Mouse (Mus musculus) common myeloid progenitor, adult 5-6 weeks (primary cell): ENCODE data around the gene Glp2r. TPM values are rescaled to one million over a fixed set of nuclear protein-coding genes. Genes with fewer than 3 reads are reported as not detected.

ENCODE experiments used
- ATAC-seq: replicated peaks from 2 replicates; pipeline ENCODE4 v1.8.0; 2016; ENCODE audit warnings: low read depth, mild to moderate bottlenecking, moderate TSS enrichment, inconsistent platforms; ENCODE audit not compliant: poor library complexity, severe bottlenecking
- total RNA-seq: library from RNA; stranded (forward); fragments of 200-1000, 187-1606 nt; gene quantifications from 2 replicates; pipeline ENCODE4 v1.2.3, GENCODE M21; 2017

Gene Glp2r
- total RNA-seq, 1 experiment from 2014 or later: not detected

- no peak for ATAC-seq
Observed at GRCm38 (mm10) chr11:67733726-67734125, 37.2 kb downstream of the Glp2r start.

- no peak for ATAC-seq
Observed at GRCm38 (mm10) chr11:67731056-67731455, 39.9 kb downstream of the Glp2r start.

GRCm38 (mm10) chr11:67728726-67729125 is 42.2 kb downstream of the Glp2r start:
- no peak for ATAC-seq

- no peak for ATAC-seq
Observed at GRCm38 (mm10) chr11:67727095-67727494, 43.9 kb downstream of the Glp2r start.

GRCm38 (mm10) chr11:67723231-67724013 is 47.5 kb downstream of the Glp2r start:
- ATAC-seq: no peak

GRCm38 (mm10) chr11:67722399-67723156 is 48.4 kb downstream of the Glp2r start:
- no peak for ATAC-seq

GRCm38 (mm10) chr11:67721485-67721884 is 49.5 kb downstream of the Glp2r start:
- no peak for ATAC-seq

GRCm38 (mm10) chr11:67715382-67715781 is 55.6 kb downstream of the Glp2r start:
- ATAC-seq: no peak

GRCm38 (mm10) chr11:67712976-67713375 is 58.0 kb downstream of the Glp2r start:
- ATAC-seq: no peak

GRCm38 (mm10) chr11:67694703-67695376 is 76.1 kb downstream of the Glp2r start, which contains the start of gene Rcvrn:
TSS of gene Rcvrn (plus strand) at chr11:67695326.
- peak; percentile 62; the same call in 1 of the 2 replicates for ATAC-seq

GRCm38 (mm10) chr11:67686109-67686508 is 84.8 kb downstream of the Glp2r start:
- ATAC-seq: no peak

GRCm38 (mm10) chr11:67681871-67682270 is 89.1 kb downstream of the Glp2r start:
- ATAC-seq: no peak

- no peak for ATAC-seq
Observed at GRCm38 (mm10) chr11:67679930-67680329, 91.0 kb downstream of the Glp2r start.

GRCm38 (mm10) chr11:67679300-67679699 is 91.7 kb downstream of the Glp2r start:
- no peak for ATAC-seq

- peak; percentile 74 for ATAC-seq
Observed at GRCm38 (mm10) chr11:67675562-67676540, 95.1 kb downstream of the Glp2r start.

- ATAC-seq: no peak
Observed at GRCm38 (mm10) chr11:67672140-67672539, 98.8 kb downstream of the Glp2r start.

- ATAC-seq: no peak
Observed at GRCm38 (mm10) chr11:67670031-67670430, 100.9 kb downstream of the Glp2r start.

- no peak for ATAC-seq
Observed at GRCm38 (mm10) chr11:67668460-67669007, 102.4 kb downstream of the Glp2r start.
